Mouse (Mus musculus): ENCODE measurements around the gene Ogfr.

The Ogfr gene

DNA sequence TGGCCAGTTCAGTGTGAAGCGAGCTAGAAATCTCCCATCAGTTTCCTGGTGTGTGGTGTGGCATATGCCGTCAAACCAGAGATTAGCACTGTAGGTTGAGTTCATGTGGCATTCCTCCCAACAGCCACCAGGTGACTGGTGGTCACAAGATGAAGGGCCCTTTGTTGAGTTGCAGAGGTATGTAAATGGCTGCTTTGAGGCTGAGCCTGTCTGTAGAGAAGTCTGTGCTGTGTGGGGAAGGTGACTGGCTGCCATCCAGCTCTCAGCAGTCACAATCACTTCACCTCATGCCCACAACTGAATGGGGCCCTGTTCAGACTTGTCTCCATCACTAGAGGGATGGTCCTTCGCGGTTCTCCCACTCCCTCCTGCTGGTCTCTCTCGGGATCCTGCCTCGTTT lies 15.7 kb downstream of the Ogfr start:
- no peak for DNase-seq

DNA sequence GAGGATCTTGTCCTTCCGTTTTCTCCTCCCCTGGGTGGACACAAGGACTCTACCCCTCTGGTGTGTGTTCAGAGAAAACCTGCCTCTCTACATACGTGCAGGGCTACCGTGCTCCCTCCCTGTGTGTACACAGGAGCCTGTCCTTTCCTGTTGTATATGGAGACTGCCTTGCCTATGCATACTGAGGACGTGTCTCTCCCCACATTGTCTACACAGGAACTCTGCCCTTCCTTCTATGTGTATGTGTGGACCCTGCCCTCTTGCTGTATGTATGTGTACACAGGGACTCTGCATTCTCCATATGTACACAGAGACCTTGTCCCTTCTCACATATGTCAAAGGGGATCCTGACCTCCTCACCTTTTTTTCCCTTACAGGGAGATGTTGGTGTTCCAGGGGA lies 21.2 kb downstream of the Ogfr start:
- DNase-seq = no peak

DNA sequence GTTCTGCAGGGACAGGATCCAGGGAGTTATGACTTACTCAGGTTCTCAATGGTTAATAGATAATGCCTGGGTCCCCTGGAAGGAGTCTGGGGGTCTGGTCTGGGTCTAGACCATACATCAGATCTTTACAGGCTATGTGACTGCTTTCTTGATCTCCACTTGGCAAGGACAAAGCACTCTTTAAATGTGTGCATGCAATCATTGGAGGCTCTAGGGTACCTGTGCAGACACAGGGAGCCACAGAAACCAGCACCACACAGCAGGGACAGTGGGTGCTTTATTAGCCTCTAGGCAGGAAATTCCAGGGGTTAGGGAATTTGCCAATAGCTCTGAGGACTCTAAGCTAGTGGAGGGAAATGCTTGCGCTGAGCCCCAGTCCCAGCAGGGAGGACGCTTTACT lies 22.8 kb downstream of the Ogfr start:
- no peak for DNase-seq

DNA sequence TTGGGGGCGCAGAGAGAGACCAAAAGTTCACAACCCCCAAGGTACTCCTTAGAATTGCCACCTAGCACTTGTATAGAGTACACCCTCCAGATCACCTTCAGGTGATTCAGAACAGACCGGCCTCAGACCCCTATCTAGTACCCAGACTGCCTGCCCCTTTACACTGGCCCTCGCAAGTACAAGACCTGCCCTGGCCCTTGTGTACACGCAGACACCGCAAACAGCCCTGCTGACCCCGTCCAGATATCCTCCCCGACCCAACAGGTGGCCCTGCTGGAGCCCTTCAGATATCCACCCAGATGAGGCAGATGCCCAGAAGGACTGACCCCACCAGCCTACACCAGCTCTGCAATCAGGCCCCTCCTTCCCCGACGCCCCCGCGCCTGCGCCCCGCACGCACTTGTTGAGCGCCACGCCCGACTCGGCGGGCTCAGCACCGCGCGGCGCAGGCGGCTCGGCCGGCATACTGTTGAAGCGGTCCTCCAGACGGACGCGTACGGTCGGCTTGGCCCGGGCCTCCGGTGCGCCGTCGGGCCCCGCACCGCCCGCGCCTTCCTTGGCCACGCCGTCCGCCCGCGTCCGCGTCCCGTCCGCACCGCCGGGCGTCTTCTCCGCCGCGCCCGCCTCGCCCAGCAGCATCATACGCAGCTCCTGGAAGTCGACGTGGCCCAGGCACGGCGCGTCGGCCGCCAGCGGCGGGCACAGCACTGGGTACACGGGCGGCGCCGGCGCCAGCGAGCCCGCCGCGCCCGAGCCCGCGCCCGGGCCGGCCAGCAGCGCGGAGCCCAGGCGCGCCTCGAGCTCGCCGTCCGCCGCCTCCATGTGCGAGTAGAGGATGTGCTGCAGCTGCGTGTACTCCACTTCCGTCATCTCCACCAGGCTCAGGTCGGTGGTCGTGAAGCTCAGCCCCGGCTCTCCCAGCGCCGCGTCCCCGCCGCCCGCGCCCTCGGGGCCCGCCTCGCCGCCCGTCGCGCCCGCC lies 52.8 kb downstream of the Ogfr start:
- no peak for DNase-seq

DNA sequence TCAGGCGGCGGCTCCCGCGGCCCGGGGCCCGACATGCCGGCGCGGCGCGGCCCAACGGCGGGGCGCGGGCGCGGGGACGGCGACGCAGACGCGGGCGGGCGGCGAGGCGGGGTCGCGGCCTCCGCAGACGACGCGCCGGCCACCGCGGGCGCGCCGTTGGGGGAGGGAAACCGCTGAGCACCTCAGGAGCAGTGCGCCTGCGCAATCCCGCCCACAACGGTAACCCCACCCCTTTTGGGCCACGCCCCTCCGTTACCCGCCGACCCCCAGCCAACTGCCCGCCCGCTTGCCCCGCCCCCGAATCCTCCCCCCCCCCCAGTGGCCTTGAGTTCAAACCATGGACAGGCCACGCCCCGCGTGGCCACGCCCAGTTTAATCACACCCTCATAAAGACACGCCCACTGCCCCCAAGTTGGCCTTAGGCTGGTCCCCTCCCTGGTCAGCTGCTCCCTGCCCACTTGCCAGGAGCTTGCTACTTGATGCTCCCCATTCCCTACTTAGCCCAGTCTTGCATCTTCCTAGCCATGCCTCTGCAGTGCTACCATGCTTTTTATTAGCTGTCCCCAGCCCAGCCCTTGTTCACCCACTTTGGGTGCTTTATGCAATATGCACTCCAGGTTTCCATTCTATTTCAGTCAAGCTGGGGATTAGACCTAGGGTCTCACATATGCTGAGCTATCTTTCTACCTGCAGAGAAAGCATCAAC lies 53.7 kb downstream of the Ogfr start, which contains the start of gene Tcfl5:
Tcfl5 (minus strand) TSS at position 154 of the 706 bp plus-strand sequence.
- DNase-seq = no peak

DNA sequence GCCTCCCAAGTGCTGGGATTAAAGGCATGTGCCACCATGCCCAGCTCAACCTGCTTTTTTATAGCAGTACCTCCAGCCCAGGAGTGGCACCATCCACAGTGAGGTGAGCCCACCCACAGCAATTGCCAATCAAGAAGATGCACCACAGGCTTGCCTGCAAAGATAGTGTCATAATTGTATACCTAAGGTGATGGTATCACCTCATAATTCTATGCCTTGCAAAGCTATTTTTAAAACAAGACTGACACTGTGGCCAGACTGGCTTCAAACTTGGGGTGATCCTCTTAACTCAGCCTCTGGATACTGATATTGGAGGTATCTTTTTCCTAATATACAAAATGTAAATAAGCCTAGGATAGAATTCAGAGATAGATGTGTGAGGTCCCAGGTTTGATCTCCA lies 54.6 kb downstream of the Ogfr start:
- no peak for DNase-seq
